Mouse (Mus musculus) cerebellum, adult 9-11 months (tissue): Measurements from ENCODE around the gene Npb.
A peak's percentile ranks its signal among the peaks of the same experiment; 100 is the strongest.

Source experiments
- DNase-seq: peaks from one replicate; pipeline ENCODE4 v3.0.0; 2022

Npb gene

DNA sequence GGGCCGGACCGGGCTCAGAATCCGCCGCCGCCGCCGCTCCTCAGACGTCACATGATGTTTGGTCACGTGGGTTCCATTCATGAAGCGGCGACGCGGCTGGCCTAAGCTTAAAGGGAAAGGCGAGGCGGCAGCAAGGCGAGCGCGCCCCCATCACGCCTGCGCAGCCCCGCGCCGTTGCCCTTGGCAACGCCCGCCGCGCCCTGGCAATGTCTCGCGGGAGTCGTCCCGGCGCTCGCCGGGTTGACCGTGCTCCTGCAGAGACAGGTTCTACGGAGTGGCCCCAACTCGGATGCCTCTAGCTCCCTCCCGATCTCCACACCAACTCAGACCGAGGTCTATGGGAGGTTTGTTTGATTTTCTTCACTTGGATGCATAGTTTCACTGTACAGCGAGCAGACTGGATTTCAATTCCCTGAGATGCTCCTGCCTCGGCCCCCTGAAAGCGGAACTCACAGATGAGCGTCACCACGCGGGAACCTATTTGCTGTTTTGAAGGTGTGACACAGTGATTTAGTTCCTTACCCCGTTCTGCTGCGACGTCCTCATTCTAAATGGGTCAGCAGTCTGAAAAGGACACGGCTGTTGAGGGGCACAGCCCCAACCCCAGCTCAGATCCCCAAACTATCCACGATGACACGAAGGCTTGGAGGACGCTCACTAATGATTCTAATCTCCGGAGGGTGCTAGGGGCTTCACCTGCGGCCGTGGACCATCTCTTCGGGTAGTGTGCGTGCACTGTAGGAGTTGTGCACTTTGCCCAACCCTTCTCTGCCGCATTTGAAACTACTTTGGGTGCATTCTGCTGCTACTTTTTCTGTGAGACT, 25.5 kb downstream of the Npb start, which contains the start of gene Mafg:
Mafg (minus strand) TSS at position 81 of the 824 bp plus-strand sequence.
- DNase-seq: peak; percentile 94

DNA sequence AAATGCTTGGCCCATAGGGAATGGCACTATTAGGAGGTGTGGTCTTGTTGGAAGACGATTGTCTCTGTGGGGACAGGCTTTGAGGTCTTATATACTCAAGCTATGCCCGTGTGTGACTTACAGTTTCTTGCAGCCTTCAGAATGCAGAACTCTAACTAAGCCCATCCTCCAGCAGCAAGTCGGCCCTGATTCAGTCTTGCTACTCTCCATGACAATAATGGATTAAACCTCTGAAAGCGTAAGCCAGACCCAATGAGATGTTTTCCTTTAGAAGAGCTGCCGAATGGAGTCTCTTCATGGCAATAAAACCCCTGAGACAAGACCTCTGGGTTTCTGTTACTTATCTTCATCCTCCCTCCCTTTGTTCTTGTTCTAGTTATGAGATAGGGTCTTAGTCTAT, 26.5 kb downstream of the Npb start:
- no peak for DNase-seq

DNA sequence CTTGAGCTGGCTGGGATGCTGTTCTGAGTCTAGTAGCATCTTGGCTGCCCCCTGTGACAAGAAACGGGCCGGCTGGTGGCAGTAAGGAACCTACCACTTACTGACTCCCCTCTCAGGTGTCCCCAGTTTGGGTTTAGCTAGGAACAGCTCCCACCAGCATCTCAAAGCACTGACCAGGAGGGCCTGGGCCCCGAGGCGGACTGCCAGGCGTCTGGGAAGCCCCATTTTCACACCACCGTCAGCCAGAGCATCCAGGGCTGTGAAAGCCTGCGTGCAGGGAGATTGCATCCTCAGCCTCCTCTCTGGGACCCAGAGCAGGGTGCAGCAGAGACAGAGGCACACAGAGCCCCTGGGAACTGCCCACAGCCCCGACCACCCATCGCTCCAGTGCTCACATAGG, 33.0 kb downstream of the Npb start:
- DNase-seq: no peak

DNA sequence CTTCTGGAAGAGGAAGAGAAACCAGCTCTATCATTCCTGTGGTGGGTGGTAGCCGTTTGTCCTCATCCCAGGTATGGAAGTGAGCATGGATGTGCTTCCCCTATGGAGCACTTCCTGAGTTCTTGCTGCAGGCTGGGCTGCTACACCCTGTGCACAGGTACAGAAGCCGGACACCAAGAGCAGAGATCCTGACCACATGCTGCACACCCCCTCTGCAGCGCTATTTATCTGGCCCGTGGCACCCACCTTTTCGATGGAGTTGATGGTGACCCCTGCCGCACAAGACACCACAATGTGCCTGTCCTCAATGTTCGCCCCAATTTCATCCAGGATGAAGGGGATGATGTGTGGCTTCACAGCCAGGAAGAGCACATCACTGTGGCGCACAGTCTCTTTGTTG, 33.6 kb downstream of the Npb start:
- DNase-seq: no peak

DNA sequence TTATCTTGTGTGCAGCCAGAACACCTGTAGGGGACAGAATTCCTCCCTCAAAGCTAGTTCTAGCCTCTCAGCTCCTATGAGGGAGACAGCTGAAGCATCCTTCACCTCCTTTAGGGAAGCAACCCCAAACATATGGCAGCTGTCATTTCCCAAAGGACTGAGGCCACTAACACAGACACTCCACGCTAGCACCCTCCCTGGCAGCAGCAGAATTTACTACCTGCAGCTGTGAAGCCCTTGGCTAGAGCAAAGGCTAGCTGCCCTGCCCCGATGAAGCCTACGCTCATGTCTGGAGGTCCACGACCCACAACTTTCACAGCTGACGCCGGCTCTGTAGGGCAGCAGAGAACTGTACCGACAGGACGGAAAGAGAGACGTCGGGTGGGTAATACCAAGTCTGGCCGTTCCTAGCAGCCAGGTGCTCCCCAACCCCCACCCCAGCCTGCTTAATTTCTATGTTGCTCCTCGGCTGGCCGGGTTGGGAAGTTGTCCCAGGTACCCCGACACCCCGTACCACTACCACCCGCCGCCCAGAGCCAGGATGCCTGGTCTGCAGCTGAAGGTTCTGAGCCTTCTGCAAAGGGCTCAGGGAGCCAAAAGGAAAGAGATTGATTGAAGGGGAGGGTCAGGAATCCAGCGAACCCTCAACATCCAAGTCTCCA, 34.8 kb downstream of the Npb start:
- no peak for DNase-seq

DNA sequence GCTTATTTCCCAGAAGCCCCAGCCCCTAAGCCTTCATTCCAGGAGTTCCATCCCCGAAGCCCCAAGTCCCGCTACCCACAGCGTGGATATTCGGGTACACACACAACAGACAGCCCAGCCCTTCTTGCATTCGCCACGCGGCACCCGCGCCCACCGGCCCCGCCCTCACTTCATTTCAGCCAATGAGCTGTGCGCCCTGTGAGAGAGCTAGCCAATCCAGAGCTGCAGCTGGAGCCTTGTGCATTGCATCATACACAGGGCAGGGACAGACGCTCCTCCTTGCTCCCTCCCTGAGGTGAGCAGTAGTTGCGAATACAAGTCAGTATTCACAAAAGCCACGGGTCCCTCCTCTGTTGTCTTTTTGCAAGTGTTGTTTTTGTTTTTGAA, 35.3 kb downstream of the Npb start, which contains the start of gene Pycr1:
Pycr1 (minus strand) TSS at position 169 of the 387 bp plus-strand sequence.
- peak; percentile 92 for DNase-seq

DNA sequence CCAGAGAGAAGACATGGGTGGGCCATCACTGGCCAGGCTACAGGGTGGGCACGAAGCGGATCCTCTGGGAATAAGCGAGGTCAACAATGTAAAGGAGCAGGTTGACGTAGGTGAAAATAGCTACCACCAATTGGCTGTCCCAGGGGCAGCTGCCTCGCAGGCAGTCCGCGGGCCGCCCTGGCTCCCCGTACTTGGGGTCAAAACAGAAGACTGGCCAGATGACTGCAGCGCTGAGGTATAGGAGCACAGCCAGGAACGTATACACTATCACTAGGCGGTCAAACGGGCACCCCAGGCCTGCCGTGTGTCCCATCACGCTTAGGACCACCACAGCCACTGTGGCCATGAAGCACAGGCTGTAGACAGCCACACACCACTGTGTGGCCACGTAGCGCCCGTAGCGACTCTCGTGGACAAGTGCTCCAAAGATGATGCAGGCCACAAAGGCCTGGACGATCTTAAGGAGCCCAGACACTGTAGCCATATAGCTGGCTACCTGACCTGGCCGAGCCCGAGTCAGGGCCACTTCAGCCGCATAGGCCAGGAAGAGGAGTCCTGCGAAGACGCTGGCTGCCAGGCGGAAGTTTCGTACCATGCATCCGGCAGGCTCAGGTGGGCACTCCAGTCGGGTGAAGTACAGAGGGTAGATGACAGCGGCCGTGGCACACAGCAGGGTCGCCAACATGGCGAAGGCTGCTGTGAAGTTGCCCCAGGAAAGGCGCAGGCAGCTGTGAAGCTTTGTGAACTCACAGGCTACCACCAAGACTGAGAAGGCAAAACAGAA, 39.0 kb downstream of the Npb start:
- DNase-seq: no peak

DNA sequence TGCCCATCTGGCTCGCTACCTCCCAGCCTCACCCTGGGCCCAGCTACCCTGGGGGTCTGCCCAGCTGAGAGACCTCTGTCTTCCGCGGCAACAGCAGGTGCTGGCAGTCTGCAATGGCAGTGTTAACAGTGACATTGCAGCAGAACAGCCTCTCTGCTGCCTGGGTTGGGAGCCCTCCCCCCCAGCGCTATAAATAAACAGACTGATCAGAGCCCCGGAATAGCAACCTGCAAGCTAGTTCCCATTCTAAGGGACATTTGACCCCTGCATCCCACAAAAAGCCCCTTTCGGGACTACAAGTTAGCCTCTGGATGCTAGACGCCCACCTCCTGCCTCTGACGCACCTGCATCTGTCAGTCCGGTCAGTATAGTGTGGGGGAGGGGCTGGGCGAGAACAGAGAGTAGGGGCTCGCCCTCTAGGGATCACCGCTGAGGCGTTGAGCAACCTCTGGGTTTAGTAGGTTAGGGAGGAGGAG, 39.8 kb downstream of the Npb start, which contains the start of gene Myadml2:
Myadml2 (minus strand) TSS at position 158 of the 476 bp plus-strand sequence.
- DNase-seq: peak; percentile 71

DNA sequence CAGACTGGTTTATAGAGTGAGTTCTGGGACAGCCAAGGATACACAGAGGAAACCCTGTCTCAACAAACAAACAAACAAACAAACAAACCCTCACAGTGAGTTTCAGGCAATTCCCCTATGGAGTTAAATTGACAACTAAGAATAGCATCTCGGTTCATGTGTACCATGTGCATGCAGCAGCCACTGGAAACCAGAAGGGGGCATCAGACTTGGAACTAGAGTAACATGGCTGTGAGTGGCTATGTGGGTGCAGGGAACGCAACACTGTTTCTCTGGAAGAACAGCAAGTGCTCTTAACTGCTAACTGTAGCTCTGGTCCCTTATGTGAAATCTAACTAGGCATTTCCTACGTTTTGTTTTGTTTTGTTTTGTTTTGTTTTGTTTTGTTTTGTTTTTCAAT, 43.6 kb downstream of the Npb start:
- no peak for DNase-seq

DNA sequence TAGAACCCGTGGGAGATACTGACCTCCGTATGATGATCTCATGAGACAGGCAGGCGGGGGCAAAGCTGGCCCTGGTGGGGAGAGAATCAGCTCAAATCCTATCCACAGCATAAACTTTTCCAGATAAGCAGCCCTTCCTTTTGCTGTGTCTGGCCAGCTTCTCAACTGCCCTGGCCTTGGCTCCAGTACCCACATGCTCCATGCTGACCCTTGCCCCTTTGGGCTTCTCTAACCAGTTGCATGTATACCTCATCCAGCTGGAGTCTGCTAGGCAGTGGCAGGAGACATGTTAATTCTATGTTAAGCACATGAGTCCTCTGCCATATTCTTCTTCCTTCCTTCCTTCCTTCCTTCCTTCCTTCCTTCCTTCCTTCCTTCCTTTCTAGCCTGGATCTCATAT, 46.5 kb downstream of the Npb start:
- DNase-seq: no peak

DNA sequence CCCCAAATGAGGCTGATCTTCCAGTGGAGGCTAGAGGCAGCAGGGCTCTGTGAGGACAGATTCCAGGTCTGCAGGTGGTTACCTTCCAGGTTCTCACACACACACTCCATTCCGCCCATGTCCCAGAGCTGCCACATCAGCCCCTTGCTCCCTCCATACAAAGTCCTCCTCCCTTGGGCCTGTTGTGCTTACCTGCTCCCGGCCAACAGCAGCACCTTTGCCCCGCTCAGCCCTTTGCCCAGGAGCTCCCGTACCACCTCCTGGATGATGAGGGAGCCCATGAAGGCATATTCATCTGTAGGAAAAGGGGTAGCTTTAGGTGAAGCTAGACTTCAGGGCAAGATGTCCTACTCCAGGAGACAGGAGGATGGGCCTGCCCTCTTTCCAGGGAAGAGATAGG, 49.0 kb downstream of the Npb start:
- DNase-seq: no peak
